Mouse (Mus musculus): Measurements from ENCODE around the gene Wfdc15b. TPM values are rescaled to one million over a fixed set of nuclear protein-coding genes. Genes with fewer than 3 reads are reported as not detected.

Wfdc15b gene
- polyA plus RNA-seq, 1 experiment: not detected

DNA sequence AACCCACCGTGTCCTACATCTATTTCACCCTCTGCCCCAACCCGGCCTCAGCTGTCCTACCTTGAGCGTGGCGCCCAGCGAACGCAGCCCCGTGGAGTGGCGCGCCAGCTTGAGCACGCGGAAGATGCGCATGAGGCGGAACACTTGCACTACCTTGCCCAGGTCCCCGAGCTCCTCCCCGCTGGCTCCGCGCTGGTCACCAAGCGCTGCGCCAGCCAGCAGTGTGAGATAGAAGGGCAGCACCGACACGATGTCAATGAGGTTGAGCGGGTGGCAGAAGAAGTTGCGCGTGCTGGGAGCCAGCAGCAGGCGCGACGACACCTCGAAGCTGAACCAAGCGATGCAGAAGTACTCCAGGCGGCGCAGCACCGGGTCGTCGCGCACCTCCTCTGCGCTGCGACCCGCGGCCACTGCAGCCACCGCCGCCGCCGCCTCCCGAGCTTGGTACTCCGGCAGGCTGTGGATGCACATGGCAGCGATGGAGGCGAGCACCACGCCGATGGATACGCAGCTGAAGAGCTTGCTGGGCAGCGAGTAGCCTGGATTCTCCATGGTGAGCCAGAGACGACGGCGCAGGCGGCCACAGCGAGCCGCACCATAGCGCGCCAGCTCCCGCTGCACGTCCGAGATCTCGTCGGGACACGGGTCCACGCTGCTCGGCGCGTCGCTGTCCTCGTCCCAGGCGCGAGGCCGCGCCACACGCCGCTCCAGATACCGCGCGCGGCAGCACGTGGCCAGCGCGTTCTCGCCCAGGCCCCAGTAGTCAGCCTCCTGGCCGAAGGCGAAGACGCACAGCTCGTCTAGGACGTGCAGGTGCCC, 53.5 kb downstream of the Wfdc15b start:
- H3K4me1 ChIP-seq (ENCODE audit: control insufficient read depth, insufficient read depth, low read length): no peaks in the 10 kb centered on the region
- TF ChIP-seq CTCF (IDR thresholded peaks at IDR 0.05; ENCODE audit: borderline replicate concordance, insufficient read depth, low read length): no peak
- TF ChIP-seq POLR2A (IDR thresholded peaks at IDR 0.05; ENCODE audit: low read depth, low read length): no peak
- no peak overlapping the region for H3K27ac ChIP-seq (ENCODE audit: insufficient read depth, low read length)
- H3K4me3 ChIP-seq (ENCODE audit: insufficient read depth, low read length): no peak overlapping the region

DNA sequence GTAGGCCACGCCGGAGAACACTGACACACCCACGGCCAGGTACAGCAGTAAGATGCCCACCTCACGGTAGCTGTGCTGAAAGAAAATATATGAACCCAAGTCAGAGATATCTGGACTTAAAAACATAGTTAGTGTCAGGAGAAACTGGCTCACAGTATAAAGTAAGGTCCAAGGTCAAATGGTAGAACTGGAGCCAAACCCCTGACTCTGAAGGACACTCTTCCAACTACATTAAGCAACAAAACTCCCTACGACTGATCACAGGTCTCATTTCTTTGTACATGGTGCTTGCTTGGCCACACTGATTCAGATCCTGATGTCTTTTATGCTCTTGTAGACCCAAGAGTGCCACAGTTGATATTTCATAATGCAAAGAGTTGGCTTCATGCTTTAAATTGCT, 56.5 kb downstream of the Wfdc15b start:
- TF ChIP-seq POLR2A (IDR thresholded peaks at IDR 0.05; ENCODE audit: low read depth, low read length) (no peak), CTCF (IDR thresholded peaks at IDR 0.05; ENCODE audit: borderline replicate concordance, insufficient read depth, low read length) (no peak)
- no peak overlapping the region for H3K4me3 ChIP-seq (ENCODE audit: insufficient read depth, low read length)
- H3K27ac ChIP-seq (ENCODE audit: insufficient read depth, low read length): no peak overlapping the region
- no peaks in the 10 kb centered on the region for H3K4me1 ChIP-seq (ENCODE audit: control insufficient read depth, insufficient read depth, low read length)

Other genes with a start within 250 kb of the Wfdc15b start
- 208 and 218 TPM in 2 replicates for gene Ywhab, start 226.7 kb downstream of the Wfdc15b start, polyA plus RNA-seq (2011; ENCODE audit: insufficient read length, low read depth, missing spikeins)
- 1.4 and 1.5 TPM in 2 replicates for gene Pabpc1l, start 196.2 kb downstream of the Wfdc15b start, polyA plus RNA-seq (2011; ENCODE audit: insufficient read length, low read depth, missing spikeins)
- 23.1 and 24.0 TPM in 2 replicates for gene Stk4, start 151.3 kb downstream of the Wfdc15b start, polyA plus RNA-seq (2011; ENCODE audit: insufficient read length, low read depth, missing spikeins)
- 37.2 and 38.8 TPM in 2 replicates for gene Tomm34, start 150.5 kb downstream of the Wfdc15b start, polyA plus RNA-seq (2011; ENCODE audit: insufficient read length, low read depth, missing spikeins)
- 0.23 and 1.1 TPM in 2 replicates for gene Kcns1, start 50.5 kb downstream of the Wfdc15b start, polyA plus RNA-seq (2011; ENCODE audit: insufficient read length, low read depth, missing spikeins)
- gene Wfdc5, start 38.9 kb downstream of the Wfdc15b start, polyA plus RNA-seq (2011; ENCODE audit: insufficient read length, low read depth, missing spikeins): not detected in 2 replicates
- gene Wfdc12, start 31.1 kb downstream of the Wfdc15b start, polyA plus RNA-seq (2011; ENCODE audit: insufficient read length, low read depth, missing spikeins): not detected in 2 replicates
- not detected in 2 replicates for gene Wfdc15a, start 21.5 kb downstream of the Wfdc15b start, polyA plus RNA-seq (2011; ENCODE audit: insufficient read length, low read depth, missing spikeins)
- gene Svs2, start 16.8 kb upstream of the Wfdc15b start, polyA plus RNA-seq (2011; ENCODE audit: insufficient read length, low read depth, missing spikeins): not detected in 2 replicates
- gene Svs3b, start 35.0 kb upstream of the Wfdc15b start, polyA plus RNA-seq (2011; ENCODE audit: insufficient read length, low read depth, missing spikeins): not detected in 2 replicates
- gene Svs4, start 56.8 kb upstream of the Wfdc15b start, polyA plus RNA-seq (2011; ENCODE audit: insufficient read length, low read depth, missing spikeins): not detected in 2 replicates
- gene Svs3a, start 67.6 kb upstream of the Wfdc15b start, polyA plus RNA-seq (2011; ENCODE audit: insufficient read length, low read depth, missing spikeins): not detected in 2 replicates
- gene Svs6, start 95.1 kb upstream of the Wfdc15b start, polyA plus RNA-seq (2011; ENCODE audit: insufficient read length, low read depth, missing spikeins): not detected in 2 replicates
- not detected in 2 replicates for gene Svs5, start 111.1 kb upstream of the Wfdc15b start, polyA plus RNA-seq (2011; ENCODE audit: insufficient read length, low read depth, missing spikeins)
- gene Slpi, start 167.4 kb upstream of the Wfdc15b start, polyA plus RNA-seq (2011; ENCODE audit: insufficient read length, low read depth, missing spikeins): 0.90 TPM in 1 of 2 replicates, not detected in the other
- gene Rbpjl, start 181.5 kb upstream of the Wfdc15b start, polyA plus RNA-seq (2011; ENCODE audit: insufficient read length, low read depth, missing spikeins): not detected in 2 replicates
- gene Matn4, start 183.5 kb upstream of the Wfdc15b start, polyA plus RNA-seq (2011; ENCODE audit: insufficient read length, low read depth, missing spikeins): 0.18 and 3.1 TPM in 2 replicates
- gene Sdc4, start 222.2 kb upstream of the Wfdc15b start, polyA plus RNA-seq (2011; ENCODE audit: insufficient read length, low read depth, missing spikeins): 242 and 248 TPM in 2 replicates
- 23.1 and 23.6 TPM in 2 replicates for gene Sys1, start 235.3 kb upstream of the Wfdc15b start, polyA plus RNA-seq (2011; ENCODE audit: insufficient read length, low read depth, missing spikeins)
- 4.1 and 5.8 TPM in 2 replicates for gene Gm20458, start 239.3 kb upstream of the Wfdc15b start, polyA plus RNA-seq (2011; ENCODE audit: insufficient read length, low read depth, missing spikeins)